Mouse (Mus musculus) brain, embryonic 14.5 days (tissue): ENCODE data around the gene Olfr718-ps1. TPM values are rescaled to one million over a fixed set of nuclear protein-coding genes. Genes with fewer than 3 reads are reported as not detected.

Experiments
- DNase-seq: peaks from one replicate; pipeline ENCODE4 v3.0.0-alpha.2; 2011; ENCODE audit warnings: low read depth
- CTCF ChIP-seq: fragments of 200-500 bp; IDR thresholded peaks from 2 replicates; pipeline ENCODE4 v1.5.1; 2012; ENCODE audit warnings: inconsistent platforms, mild to moderate bottlenecking, moderate library complexity, borderline replicate concordance; ENCODE audit not compliant: insufficient read depth, insufficient read length; ENCODE audit errors: extremely low read depth
- POLR2A ChIP-seq: fragments of 200-500 bp; IDR thresholded peaks from 2 replicates; pipeline ENCODE4 v1.6.1; 2012; ENCODE audit warnings: mild to moderate bottlenecking, inconsistent platforms, borderline replicate concordance; ENCODE audit not compliant: poor library complexity, insufficient read depth, insufficient read length, severe bottlenecking; ENCODE audit errors: extremely low read depth
- polyA plus RNA-seq: library from polyadenylated mRNA; depleted of rRNA; stranded (reverse); fragments of >200 nt; gene quantifications from 2 replicates; pipeline ENCODE4 v1.2.3, GENCODE M21; 2012; rRNA removed

Gene Olfr718-ps1
- polyA plus RNA-seq, 1 experiment, result not detected

DNA sequence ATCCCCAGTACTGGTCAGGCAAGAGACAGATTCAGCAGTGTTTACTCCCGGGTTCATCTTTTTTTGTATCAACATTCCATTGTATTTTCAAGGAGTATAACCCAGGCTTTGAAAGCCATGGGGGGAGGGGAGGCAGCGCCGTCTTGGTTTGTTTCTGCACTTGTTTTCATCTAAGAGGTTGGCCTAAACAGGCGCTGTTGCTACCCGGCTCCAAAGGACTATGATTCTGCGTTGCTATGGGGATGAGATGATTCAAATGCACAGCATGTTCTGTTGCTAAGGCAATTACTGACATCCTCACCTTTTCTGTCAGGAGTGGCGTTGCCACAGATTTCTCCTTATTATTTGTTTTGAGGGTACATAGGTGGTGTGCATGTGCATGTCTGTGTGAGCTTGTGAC is 21.8 kb downstream of the Olfr718-ps1 start:
- TF ChIP-seq CTCF, result no peak
- no peak for TF ChIP-seq POLR2A
- peak; percentile 92 for DNase-seq

DNA sequence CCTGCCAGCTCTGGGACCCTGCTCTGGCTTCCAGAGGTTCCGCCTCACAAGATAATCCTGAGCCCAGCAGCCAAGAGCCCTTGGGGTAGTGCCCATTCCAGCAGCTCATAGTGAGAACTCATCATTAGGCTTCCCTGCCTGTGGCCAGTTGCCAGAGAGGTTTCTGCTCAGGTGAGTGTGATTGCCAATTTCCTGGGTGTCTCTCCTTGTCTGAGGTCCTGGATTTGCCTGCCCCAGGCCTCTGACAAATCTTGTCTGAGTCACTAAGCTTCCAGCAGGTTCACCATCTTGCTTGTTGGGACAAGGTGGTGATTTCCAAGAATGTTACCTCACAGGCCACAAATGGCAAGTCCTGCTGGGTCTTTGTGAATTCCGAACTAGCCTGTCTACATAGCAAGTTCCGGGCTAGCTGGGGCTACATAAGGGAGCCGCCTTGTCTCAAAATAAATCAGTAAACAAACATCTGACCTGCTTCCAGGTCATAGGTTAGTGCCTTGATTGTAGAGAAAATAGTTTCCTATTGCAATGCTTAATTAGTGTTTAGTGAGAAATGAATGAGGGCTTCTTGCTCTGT is 22.5 kb downstream of the Olfr718-ps1 start:
- TF ChIP-seq CTCF, result no peak
- no peak for DNase-seq

DNA sequence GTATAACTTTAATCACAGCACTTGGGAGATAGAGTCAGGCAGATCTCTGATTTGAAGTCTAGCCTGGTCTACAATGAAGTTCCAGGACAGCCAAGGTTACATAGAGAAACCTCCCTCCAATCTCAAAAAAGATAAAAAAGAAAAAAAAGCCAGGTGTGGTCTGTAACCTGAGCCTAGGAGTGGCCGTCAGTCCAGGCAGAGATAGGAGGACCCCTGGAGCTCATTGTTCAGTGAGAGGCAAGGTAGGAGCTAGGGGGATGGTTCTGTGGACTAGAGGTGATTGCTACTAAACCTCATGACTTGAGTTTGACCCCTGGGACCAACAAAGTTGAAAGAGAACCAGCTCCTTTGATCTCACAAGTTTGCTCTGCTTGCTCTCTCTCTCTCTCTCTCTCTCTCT is 24.7 kb downstream of the Olfr718-ps1 start:
- no peak for DNase-seq
- TF ChIP-seq POLR2A (no peak), CTCF (no peak)

DNA sequence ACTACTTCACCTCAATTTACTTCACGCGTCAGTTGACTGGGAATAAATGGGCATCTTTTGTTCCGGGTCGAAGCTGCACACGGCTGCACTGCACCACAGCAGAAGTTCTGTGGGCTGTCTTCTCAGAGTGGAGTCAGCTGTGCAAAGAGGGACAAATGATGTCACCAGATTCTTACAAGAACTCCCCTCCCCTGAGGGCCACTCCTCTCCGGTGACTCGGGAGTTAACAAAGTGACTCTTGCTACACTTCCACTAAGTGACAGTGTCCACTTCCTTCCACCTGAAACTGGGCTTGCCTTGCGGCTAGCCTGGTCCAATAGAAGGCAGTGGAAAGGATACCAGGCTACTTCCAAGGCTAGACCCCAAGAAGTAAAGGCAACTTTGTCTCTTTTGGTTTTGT is 25.3 kb downstream of the Olfr718-ps1 start:
- DNase-seq, result no peak
- no peak for TF ChIP-seq CTCF
- TF ChIP-seq POLR2A, result no peak

DNA sequence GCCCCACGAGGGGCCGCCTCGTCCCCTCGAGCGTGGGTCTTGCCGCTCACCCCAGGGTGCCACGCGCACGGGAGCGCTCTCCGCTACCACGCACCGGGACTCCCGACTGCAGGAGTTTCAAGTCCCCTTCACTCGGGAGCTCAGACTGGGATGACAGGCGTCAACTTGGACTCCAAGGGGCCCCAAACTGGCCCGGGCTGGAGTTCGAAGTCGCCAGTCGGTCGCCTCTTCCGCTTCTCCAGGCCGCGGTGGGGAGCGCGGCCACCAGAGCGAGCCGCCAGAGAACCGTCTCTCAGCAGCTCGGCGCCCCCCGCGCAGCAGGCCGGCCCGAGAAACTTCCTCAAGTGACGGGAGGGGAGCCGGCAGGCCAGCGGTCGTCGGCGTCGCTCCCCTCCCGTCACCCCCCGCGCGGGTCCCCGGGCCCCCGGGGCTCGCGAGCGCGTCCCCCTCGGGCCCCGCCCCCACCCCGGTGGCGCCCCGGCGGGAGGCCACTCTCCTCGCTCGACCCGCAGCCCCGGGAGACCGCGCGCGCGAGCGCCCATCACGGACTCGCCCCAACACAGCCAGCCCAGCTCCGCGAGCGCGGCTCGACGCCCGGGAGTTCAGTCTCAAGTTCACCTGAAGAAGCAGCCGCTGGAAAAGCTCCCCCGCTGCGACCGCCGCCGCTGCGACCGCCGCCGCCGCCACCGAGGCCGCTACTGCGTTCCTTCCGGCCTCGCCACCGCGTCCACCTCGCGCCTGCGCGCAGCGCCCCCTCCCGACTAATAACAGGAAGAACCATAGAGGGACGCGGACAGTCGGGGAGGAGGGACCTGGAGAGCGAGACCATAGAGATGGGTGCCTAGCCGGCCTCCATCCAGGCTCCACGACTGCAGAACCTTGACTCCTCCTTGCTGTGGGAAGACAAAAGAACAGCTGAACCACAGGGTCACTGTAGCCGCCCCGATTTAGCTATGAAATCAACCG is 34.8 kb downstream of the Olfr718-ps1 start, which contains the start of gene Rnf216:
Gene Rnf216, minus strand, starts transcription at position 714 of the 966 bp plus-strand sequence.
- DNase-seq, result peak; percentile 97
- TF ChIP-seq CTCF, result peak; percentile 81
- peak; percentile 98 for TF ChIP-seq POLR2A

DNA sequence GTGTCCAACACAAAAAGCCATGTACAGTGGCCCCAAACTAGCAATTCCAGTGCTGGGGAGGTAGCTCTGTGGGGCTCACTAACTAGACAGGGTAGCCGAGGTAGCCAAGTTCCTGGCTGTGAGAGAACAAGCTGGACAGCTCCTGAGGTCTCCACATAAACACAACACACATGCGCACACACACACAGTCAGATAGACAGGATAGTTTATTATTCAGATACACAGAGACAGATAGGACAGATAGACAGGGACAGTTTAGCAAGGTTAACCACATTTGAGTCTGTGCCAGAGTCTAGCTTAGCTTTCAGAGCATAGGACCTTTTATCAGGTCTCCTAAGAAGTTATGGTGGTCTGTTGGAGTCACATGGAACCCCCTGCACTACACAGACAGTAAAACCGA is 40.5 kb downstream of the Olfr718-ps1 start:
- TF ChIP-seq POLR2A, result no peak
- TF ChIP-seq CTCF, result no peak

DNA sequence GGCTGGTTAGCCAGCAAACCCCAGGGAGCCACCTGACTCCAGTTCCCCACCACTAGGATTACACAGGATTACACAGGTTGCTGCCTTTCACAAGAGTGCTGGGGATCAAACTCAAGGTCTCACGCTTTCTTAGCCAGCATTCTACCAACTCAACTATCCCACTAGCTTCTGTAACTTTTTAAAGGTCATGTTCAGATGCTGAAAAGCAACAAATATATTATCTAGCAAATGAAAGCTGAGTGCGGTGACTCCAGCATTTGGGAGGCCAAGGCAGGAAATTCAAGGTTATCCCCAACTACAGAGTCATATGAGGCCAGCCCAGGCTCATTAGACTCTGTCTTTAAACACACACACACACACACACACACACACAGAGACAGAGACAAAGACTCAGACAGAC is 44.1 kb downstream of the Olfr718-ps1 start:
- no peak for TF ChIP-seq CTCF
- no peak for TF ChIP-seq POLR2A
- DNase-seq, result no peak

More for the DNA sequence above, 40.5 kb downstream of the Olfr718-ps1 start:
- no peak for DNase-seq

DNA sequence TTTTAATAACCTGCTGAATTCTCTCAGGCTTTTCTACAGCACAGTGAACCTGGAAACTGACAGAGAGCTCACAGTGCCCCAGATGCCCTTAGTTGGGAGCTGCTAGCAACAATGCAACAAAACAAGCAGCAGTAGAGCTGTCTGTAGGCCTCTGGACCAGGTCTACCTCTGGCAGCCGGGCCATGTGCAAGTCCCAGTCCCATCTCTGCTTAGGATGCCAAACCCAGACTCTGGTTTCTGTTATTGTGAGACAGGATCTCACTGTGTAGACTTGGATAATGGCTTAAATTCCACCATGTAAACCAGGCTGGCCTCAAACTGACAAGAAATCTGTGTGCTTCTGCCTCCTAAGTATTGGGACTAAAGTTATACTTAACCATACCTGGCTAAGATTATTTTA is 45.8 kb downstream of the Olfr718-ps1 start:
- no peak for DNase-seq
- TF ChIP-seq POLR2A, result no peak
- TF ChIP-seq CTCF, result no peak

DNA sequence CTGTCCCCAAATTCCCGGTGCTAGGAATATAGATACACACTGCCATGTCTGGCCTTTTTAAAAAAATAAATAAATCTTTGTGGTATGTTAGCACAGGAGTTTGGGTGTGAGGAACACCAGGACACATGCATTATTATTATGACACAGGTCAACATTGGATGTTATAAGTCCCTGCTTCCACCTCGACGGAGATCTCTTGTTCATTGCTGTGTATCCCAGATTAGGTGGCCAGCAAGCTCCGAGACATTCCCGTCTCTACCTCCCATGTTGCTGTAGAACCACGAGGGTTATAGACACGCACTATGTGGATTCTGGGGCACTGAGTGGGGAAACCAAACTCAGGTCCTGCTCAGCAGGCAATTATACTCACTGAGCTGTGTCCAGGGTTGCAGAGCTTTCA is 52.1 kb downstream of the Olfr718-ps1 start:
- no peak for TF ChIP-seq POLR2A
- no peak for TF ChIP-seq CTCF
- DNase-seq, result no peak

DNA sequence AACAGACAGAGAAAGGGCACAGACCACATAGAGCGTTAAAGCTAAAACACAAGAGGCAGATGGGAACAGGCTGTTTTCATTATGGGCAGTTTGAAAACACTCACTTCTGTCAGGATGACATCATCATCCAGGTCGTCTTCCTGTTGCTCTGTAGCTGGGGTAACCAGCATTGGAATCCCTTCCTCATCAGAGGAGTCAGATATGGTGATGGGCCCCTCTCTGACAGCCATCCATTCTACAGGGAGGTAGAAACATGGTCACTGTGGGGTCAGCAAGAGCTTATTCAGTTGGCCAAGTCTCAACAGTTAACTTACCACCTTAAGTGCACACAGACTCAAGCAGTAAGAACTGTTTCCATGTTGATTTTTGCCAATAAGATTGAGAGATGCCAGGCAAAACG is 54.5 kb downstream of the Olfr718-ps1 start:
- no peak for TF ChIP-seq CTCF
- DNase-seq, result no peak

DNA sequence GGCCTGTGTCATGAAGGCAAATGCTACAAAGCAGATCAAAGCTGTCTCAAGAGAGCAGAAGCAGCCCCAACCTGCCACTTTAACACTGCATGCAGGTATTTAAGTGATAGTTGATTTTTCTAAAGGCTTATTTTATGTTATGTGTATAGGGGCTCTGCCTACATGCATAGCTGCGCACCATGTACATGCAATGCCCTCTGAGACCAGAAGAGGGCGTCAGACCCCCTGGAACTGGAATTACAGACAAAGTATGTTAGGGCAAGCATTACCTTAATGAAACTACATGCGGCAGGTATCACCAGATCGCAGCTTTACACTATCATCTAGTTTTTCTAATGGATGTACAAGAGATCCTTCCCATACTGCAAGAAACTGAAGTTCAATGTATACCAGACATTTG is 62.5 kb downstream of the Olfr718-ps1 start:
- DNase-seq, result peak; percentile 49
- TF ChIP-seq POLR2A (no peak), CTCF (peak; percentile 58; the same call in 1 of the 2 replicates)

Other genes starting within 250 kb of the Olfr718-ps1 start
- gene Actb, start 240.8 kb downstream of the Olfr718-ps1 start, polyA plus RNA-seq, result 3,867 and 5,124 TPM in 2 replicates
- gene Fscn1, start 187.2 kb downstream of the Olfr718-ps1 start, polyA plus RNA-seq, result 634 and 658 TPM in 2 replicates
- 32.9 and 33.2 TPM in 2 replicates for gene Rnf216, start 34.6 kb downstream of the Olfr718-ps1 start, polyA plus RNA-seq
- gene Rbak, start 33.2 kb upstream of the Olfr718-ps1 start, polyA plus RNA-seq, result 15.2 and 17.3 TPM in 2 replicates
- gene Spdye4b, start 33.4 kb upstream of the Olfr718-ps1 start, polyA plus RNA-seq, result not detected in 2 replicates
- not detected in 2 replicates for gene Spdye4a, start 79.3 kb upstream of the Olfr718-ps1 start, polyA plus RNA-seq
- 32.3 and 34.8 TPM in 2 replicates for gene Zfp12, start 87.6 kb upstream of the Olfr718-ps1 start, polyA plus RNA-seq
- 19.4 and 31.7 TPM in 2 replicates for gene Zfp316, start 122.4 kb upstream of the Olfr718-ps1 start, polyA plus RNA-seq
- gene Zfp853, start 146.0 kb upstream of the Olfr718-ps1 start, polyA plus RNA-seq, result 1.9 and 3.8 TPM in 2 replicates
- 33.1 and 33.9 TPM in 2 replicates for gene E130309D02Rik, start 167.8 kb upstream of the Olfr718-ps1 start, polyA plus RNA-seq
- gene Zdhhc4, start 181.7 kb upstream of the Olfr718-ps1 start, polyA plus RNA-seq, result 70.3 and 76.3 TPM in 2 replicates
- gene Grid2ip, start 209.8 kb upstream of the Olfr718-ps1 start, polyA plus RNA-seq, result 1.4 and 1.9 TPM in 2 replicates